ENCODE assay signal across 28 mouse cellular contexts in genomic region chr1:39691974-39692373, GRCm38 (mm10). TPM values are rescaled to one million over a fixed set of nuclear protein-coding genes. Genes with fewer than 3 reads are reported as not detected.
DNase-seq lines count a peak whose midpoint lies in the region; ATAC-seq and TF ChIP-seq lines count a peak whose summit lies in the region.
"Had no signal": no experiment of that assay in that cellular context is flagged by ENCODE, and none has a peak within 500 bp of the region (broad histone marks: within the 10 kb centered on the region; RNA-seq: fewer than 3 reads in every experiment).

No protein-coding gene starts in this region.

- no peak overlapping the region for H3ac ChIP-seq in myocyte (ENCODE audit: control insufficient read depth, insufficient read length)

- no peak overlapping the region for H3K9ac ChIP-seq in embryonic facial prominence, embryonic 14.5 days (ENCODE audit: low read depth, low read length)
- no peak overlapping the region for H3K9ac ChIP-seq in limb, embryonic 12.5 days (replicated peaks)
- H3K9ac ChIP-seq in limb, embryonic 13.5 days, result no peak overlapping the region
- no peak overlapping the region for H3K9ac ChIP-seq in hindbrain, postnatal 0 days (replicated peaks; ENCODE audit: low read length)
- H3K9ac ChIP-seq: embryonic facial prominence, embryonic 12.5 days; forebrain, embryonic 12.5 days had no signal

- no peak overlapping the region for H3K4me3 ChIP-seq in embryonic facial prominence, embryonic 14.5 days (ENCODE audit: low read depth, low read length)
- H3K4me3 ChIP-seq in embryonic facial prominence, embryonic 10.5 days, result no peak overlapping the region
- no peak overlapping the region for H3K4me3 ChIP-seq in limb, embryonic 12.5 days (replicated peaks)
- no peak overlapping the region for H3K4me3 ChIP-seq in limb, embryonic 10.5 days
- no peak overlapping the region for H3K4me3 ChIP-seq in limb, embryonic 13.5 days
- H3K4me3 ChIP-seq in myocyte, result no peak overlapping the region
- H3K4me3 ChIP-seq in hindbrain, postnatal 0 days (ENCODE audit: low read length), result no peak overlapping the region
- H3K4me3 ChIP-seq: embryonic facial prominence, embryonic 12.5 days; erythroblast, embryonic 14.5 days; forebrain, embryonic 10.5 days; forebrain, embryonic 12.5 days had no signal

- no peaks in the 10 kb centered on the region for H3K9me3 ChIP-seq in embryonic facial prominence, embryonic 14.5 days (ENCODE audit: control insufficient read depth, low read length)
- no peaks in the 10 kb centered on the region for H3K9me3 ChIP-seq in embryonic facial prominence, embryonic 10.5 days
- no peaks in the 10 kb centered on the region for H3K9me3 ChIP-seq in limb, embryonic 12.5 days
- no peaks in the 10 kb centered on the region for H3K9me3 ChIP-seq in limb, embryonic 10.5 days (replicated peaks)
- H3K9me3 ChIP-seq in limb, embryonic 13.5 days, result no peaks in the 10 kb centered on the region
- H3K9me3 ChIP-seq in hindbrain, postnatal 0 days (ENCODE audit: low read length), result no peaks in the 10 kb centered on the region
- H3K9me3 ChIP-seq: embryonic facial prominence, embryonic 12.5 days; forebrain, embryonic 10.5 days; forebrain, embryonic 12.5 days had no signal

- TF ChIP-seq POLR2A in myocyte (IDR thresholded peaks at IDR 0.05; ENCODE audit: insufficient read length, low read depth), result no peak

- peak; percentile 65 for ATAC-seq in embryonic facial prominence, embryonic 14.5 days (ENCODE audit: low read depth)
- ATAC-seq in limb, embryonic 12.5 days (ENCODE audit: insufficient number of reproducible peaks, insufficient read depth, low FRiP score, low TSS enrichment, low read depth), result no peak
- ATAC-seq in limb, embryonic 13.5 days (ENCODE audit: low FRiP score, low read depth), result peak; percentile 79
- no peak for ATAC-seq in hindbrain, postnatal 0 days
- ATAC-seq: forebrain, embryonic 14.5 days; forebrain, embryonic 16.5 days had no signal

- no peak overlapping the region for H3K4me2 ChIP-seq in embryonic facial prominence, embryonic 14.5 days (ENCODE audit: low read depth, low read length)
- no peak overlapping the region for H3K4me2 ChIP-seq in limb, embryonic 12.5 days
- H3K4me2 ChIP-seq in limb, embryonic 13.5 days (replicated peaks), result no peak overlapping the region
- no peak overlapping the region for H3K4me2 ChIP-seq in myocyte (ENCODE audit: low read depth)
- no peak overlapping the region for H3K4me2 ChIP-seq in hindbrain, postnatal 0 days (ENCODE audit: low read depth, low read length)
- H3K4me2 ChIP-seq: embryonic facial prominence, embryonic 12.5 days; forebrain, embryonic 12.5 days had no signal

- no peaks in the 10 kb centered on the region for H3K36me3 ChIP-seq in embryonic facial prominence, embryonic 14.5 days (ENCODE audit: control insufficient read depth, insufficient read depth, low read length)
- H3K36me3 ChIP-seq in embryonic facial prominence, embryonic 10.5 days (replicated peaks), result no peaks in the 10 kb centered on the region
- H3K36me3 ChIP-seq in limb, embryonic 12.5 days, result no peaks in the 10 kb centered on the region
- no peaks in the 10 kb centered on the region for H3K36me3 ChIP-seq in limb, embryonic 10.5 days
- no peaks in the 10 kb centered on the region for H3K36me3 ChIP-seq in limb, embryonic 13.5 days
- H3K36me3 ChIP-seq in myocyte (ENCODE audit: control insufficient read depth, insufficient read depth), result no peaks in the 10 kb centered on the region
- no peaks in the 10 kb centered on the region for H3K36me3 ChIP-seq in hindbrain, postnatal 0 days (ENCODE audit: insufficient read depth, low read length)
- H3K36me3 ChIP-seq: embryonic facial prominence, embryonic 12.5 days; forebrain, embryonic 10.5 days; forebrain, embryonic 12.5 days had no signal

- no peak overlapping the region for H3K27ac ChIP-seq in embryonic facial prominence, embryonic 14.5 days (replicated peaks; ENCODE audit: low read depth, low read length)
- H3K27ac ChIP-seq in embryonic facial prominence, embryonic 10.5 days (replicated peaks), result no peak overlapping the region
- H3K27ac ChIP-seq in limb, embryonic 12.5 days, result peak overlapping the region; percentile 47; the same call in 1 of the 2 replicates
- H3K27ac ChIP-seq in limb, embryonic 10.5 days, result no peak overlapping the region
- H3K27ac ChIP-seq in limb, embryonic 13.5 days, result peak overlapping the region; percentile 15; the same call in 1 of the 2 replicates
- H3K27ac ChIP-seq in hindbrain, postnatal 0 days, result no peak overlapping the region
- H3K27ac ChIP-seq: forebrain, embryonic 12.5 days had no signal

- H3K79me2 ChIP-seq in myocyte (ENCODE audit: control insufficient read depth, insufficient read depth), result no peaks in the 10 kb centered on the region

- 55% methylated on average over 3 of the region's 3 CpGs for WGBS in embryonic facial prominence, embryonic 14.5 days
- 67% methylated on average over 3 of the region's 3 CpGs for WGBS in embryonic facial prominence, embryonic 10.5 days
- WGBS in limb, embryonic 12.5 days, result 58% methylated on average over 3 of the region's 3 CpGs
- WGBS in limb, embryonic 10.5 days, result 72% methylated on average over 3 of the region's 3 CpGs
- WGBS in limb, embryonic 13.5 days, result 56% methylated on average over 3 of the region's 3 CpGs
- 89% methylated on average over 3 of the region's 3 CpGs for WGBS in hindbrain, postnatal 0 days

- peak; percentile 66 for DNase-seq in embryonic facial prominence, embryonic 14.5 days (ENCODE audit: low spot score)
- DNase-seq in embryonic facial prominence, embryonic 10.5 days (ENCODE audit: low spot score), result no peak
- no peak for DNase-seq in limb, embryonic 10.5 days (ENCODE audit: low spot score)
- DNase-seq in hindbrain, postnatal 0 days (ENCODE audit: low spot score), result no peak
- DNase-seq in spleen, postnatal 4 days (ENCODE audit: low spot score in 2 of 2), result no peak
- DNase-seq: adrenal gland, adult 2 months; adrenal gland, postnatal 10 days; adrenal gland, postnatal 25 days; B cell, adult 2 months; cerebellum, adult 11 months; cerebellum, adult 18-20 months; cerebellum, adult 8-10 months; cerebellum, adult 9-11 months; cerebellum, postnatal 14 days; cerebellum, postnatal 36 days; embryo, embryonic 11 days had no signal

- TF ChIP-seq CTCF in hindbrain, postnatal 0 days (IDR thresholded peaks at IDR 0.05; ENCODE audit: low read depth), result no peak

- H3K4me1 ChIP-seq in embryonic facial prominence, embryonic 14.5 days (ENCODE audit: control insufficient read depth, insufficient read depth, low read length), result peaks cover 11% of the 10 kb centered on the region
- peaks cover 27% of the 10 kb centered on the region for H3K4me1 ChIP-seq in embryonic facial prominence, embryonic 10.5 days
- H3K4me1 ChIP-seq in limb, embryonic 12.5 days (replicated peaks), result peaks cover 19% of the 10 kb centered on the region
- H3K4me1 ChIP-seq in limb, embryonic 10.5 days, result peaks cover 19% of the 10 kb centered on the region
- peaks cover 37% of the 10 kb centered on the region for H3K4me1 ChIP-seq in limb, embryonic 13.5 days
- H3K4me1 ChIP-seq in hindbrain, postnatal 0 days (ENCODE audit: insufficient read depth, low read length), result no peaks in the 10 kb centered on the region

- no peaks in the 10 kb centered on the region; the same call in 1 of the 2 replicates for H3K27me3 ChIP-seq in embryonic facial prominence, embryonic 14.5 days (replicated peaks; ENCODE audit: control insufficient read depth, insufficient read depth, low read length)
- 0 out of 2 replicates have a peak, but pooled peaks cover 10% of the 10 kb centered on the region for H3K27me3 ChIP-seq in embryonic facial prominence, embryonic 10.5 days (replicated peaks; ENCODE audit: low read depth, poor library complexity, severe bottlenecking)
- H3K27me3 ChIP-seq in limb, embryonic 12.5 days, result no peaks in the 10 kb centered on the region
- peaks cover 6% of the 10 kb centered on the region; the same call in 1 of the 2 replicates for H3K27me3 ChIP-seq in limb, embryonic 10.5 days (ENCODE audit: low read depth, poor library complexity, severe bottlenecking)
- no peaks in the 10 kb centered on the region for H3K27me3 ChIP-seq in limb, embryonic 13.5 days
- no peaks in the 10 kb centered on the region for H3K27me3 ChIP-seq in myocyte (ENCODE audit: control insufficient read depth, insufficient read depth, insufficient read length)
- no peaks in the 10 kb centered on the region for H3K27me3 ChIP-seq in hindbrain, postnatal 0 days (ENCODE audit: insufficient read depth, low read length)

TF ChIP-seq in myocyte, 11 proteins besides CTCF, POLR2A, EP300 and RAD21 (continues in another document):
- TF ChIP-seq POLR2AphosphoS2 (IDR thresholded peaks at IDR 0.05; ENCODE audit: insufficient read length, low read depth) (no peak), TCF12 (IDR thresholded peaks at IDR 0.05; ENCODE audit: insufficient read depth, poor library complexity, severe bottlenecking) (peak; percentile 51), CEBPB (IDR thresholded peaks at IDR 0.05; ENCODE audit: insufficient read depth, poor library complexity, severe bottlenecking) (no peak), TCF3 (IDR thresholded peaks at IDR 0.05; ENCODE audit: insufficient read length, low read depth) (no peak), MAX (IDR thresholded peaks at IDR 0.05; ENCODE audit: low read depth) (no peak), USF1 (IDR thresholded peaks at IDR 0.05; ENCODE audit: low read depth) (no peak)

RNA-seq across cellular contexts. Expression of gene Rfx8, which starts 28.8 kb away (rescaled TPM):
- 2.0 and 2.3 TPM in 2 replicates for polyA plus RNA-seq in embryonic facial prominence, embryonic 14.5 days (2014; fragmentation: Nextera tagmentation; extraction: Ambion mirVana)
- polyA plus RNA-seq in embryonic facial prominence, embryonic 10.5 days (2016; fragmentation: Nextera tagmentation; extraction: Ambion mirVana), result 0.43 and 0.56 TPM in 2 replicates
- polyA plus RNA-seq in limb, embryonic 12.5 days (2016; fragmentation: Nextera tagmentation; extraction: Ambion mirVana), result 1.5 and 1.7 TPM in 2 replicates
- polyA plus RNA-seq in limb, embryonic 10.5 days (2016; fragmentation: Nextera tagmentation; extraction: Ambion mirVana), result 0.35 and 0.79 TPM in 2 replicates
- polyA plus RNA-seq in limb, embryonic 13.5 days (2015; fragmentation: Nextera tagmentation; extraction: Ambion mirVana), result 1.2 and 1.4 TPM in 2 replicates
- polyA plus RNA-seq in myocyte (2012; fragmentation: generic; extraction: Trizol), result 0.16 TPM
- total RNA-seq in hindbrain, postnatal 0 days (2014; rRNA removed), result 0.10 and 0.97 TPM in 2 replicates
- 0.39 and 0.68 TPM in 2 replicates for polyA plus RNA-seq in hindbrain, postnatal 0 days (2015; fragmentation: Nextera tagmentation; extraction: Ambion mirVana)
- total RNA-seq: adrenal gland, adult 2 months; ES-E14; MEL had no signal
- polyA plus RNA-seq: forebrain, embryonic 12.5 days had no signal

RNA-seq across cellular contexts. Expression of gene Creg2, which starts 40.7 kb away (rescaled TPM):
- 0.24 and 0.29 TPM in 2 replicates for polyA plus RNA-seq in embryonic facial prominence, embryonic 14.5 days (2014; fragmentation: Nextera tagmentation; extraction: Ambion mirVana)
- 0.06 and 0.14 TPM in 2 replicates for polyA plus RNA-seq in embryonic facial prominence, embryonic 10.5 days (2016; fragmentation: Nextera tagmentation; extraction: Ambion mirVana)
- 0.15 and 0.23 TPM in 2 replicates for polyA plus RNA-seq in limb, embryonic 12.5 days (2016; fragmentation: Nextera tagmentation; extraction: Ambion mirVana)
- 0.06 TPM in 1 of 2 replicates, not detected in the other for polyA plus RNA-seq in limb, embryonic 10.5 days (2016; fragmentation: Nextera tagmentation; extraction: Ambion mirVana)
- polyA plus RNA-seq in limb, embryonic 13.5 days (2015; fragmentation: Nextera tagmentation; extraction: Ambion mirVana), result 0.13 and 0.15 TPM in 2 replicates
- not detected for polyA plus RNA-seq in myocyte (2012; fragmentation: generic; extraction: Trizol)
- total RNA-seq in hindbrain, postnatal 0 days (2014; rRNA removed), result 17.6 and 20.2 TPM in 2 replicates
- polyA plus RNA-seq in hindbrain, postnatal 0 days (2015; fragmentation: Nextera tagmentation; extraction: Ambion mirVana), result 14.1 and 15.7 TPM in 2 replicates
- total RNA-seq: common myeloid progenitor, adult 5-6 weeks; MEL had no signal
- polyA plus RNA-seq: erythroblast, embryonic 14.5 days had no signal

Comparison
In these comparisons a context has a peak if more than half of its experiments do, and no peak if none do; other contexts are left out.
1. ATAC-seq: peak in embryonic facial prominence, embryonic 14.5 days (single experiment) and limb, embryonic 13.5 days (single experiment); none in limb, embryonic 12.5 days (single experiment) and hindbrain, postnatal 0 days (single experiment).
2. H3K27ac ChIP-seq: peak in limb, embryonic 12.5 days (single experiment) and limb, embryonic 13.5 days (single experiment); none in embryonic facial prominence, embryonic 14.5 days (single experiment), embryonic facial prominence, embryonic 10.5 days (single experiment), limb, embryonic 10.5 days (single experiment) and hindbrain, postnatal 0 days (single experiment).
3. RNA of gene Creg2, which starts 40.7 kb away (polyA plus RNA-seq): 14.1 to 15.7 TPM in hindbrain, postnatal 0 days; 0.24 to 0.29 TPM in embryonic facial prominence, embryonic 14.5 days, 0.15 to 0.23 TPM in limb, embryonic 12.5 days, 0.13 to 0.15 TPM in limb, embryonic 13.5 days, 0.06 TPM in limb, embryonic 10.5 days, 0.06 to 0.14 TPM in embryonic facial prominence, embryonic 10.5 days and not detected in myocyte (single experiment); every median in the first group is over 10 times any median in the second.